Mouse (Mus musculus) midbrain, postnatal 0 days (tissue): Measurements from ENCODE around the gene Dlgap1. TPM values are rescaled to one million over a fixed set of nuclear protein-coding genes. Genes with fewer than 3 reads are reported as not detected.

Source experiments
- ATAC-seq: fragments of 200-750 bp; cut with Nextera tagmentation; 2 replicates; pipeline ENCODE4 v1.8.0; 2017; ENCODE audit warnings: moderate number of reproducible peaks, mild to moderate bottlenecking, moderate TSS enrichment, moderate library complexity; ENCODE audit not compliant: low FRiP score
- DNase-seq: peaks from one replicate; pipeline ENCODE4 v3.0.0-alpha.2; 2015; ENCODE audit warnings: low spot score
- H3K27ac ChIP-seq: fragments of 300-500 bp; sonication (generic); 2 replicates; pipeline ENCODE4 v1.5.1; 2014; ENCODE audit warnings: low read depth, mild to moderate bottlenecking, low read length, mixed read lengths
- H3K27me3 ChIP-seq: fragments of 300-500 bp; sonication (generic); 2 replicates; pipeline ENCODE4 v1.6.1; 2014; ENCODE audit warnings: low read length, control low read depth, mixed read lengths; ENCODE audit not compliant: insufficient read depth
- H3K36me3 ChIP-seq: fragments of 300-500 bp; sonication (generic); 2 replicates; pipeline ENCODE4 v1.6.1; 2014; ENCODE audit warnings: low read length, control low read depth, mixed read lengths; ENCODE audit not compliant: insufficient read depth
- H3K4me1 ChIP-seq: fragments of 300-500 bp; sonication (generic); 2 replicates; pipeline ENCODE4 v1.6.1; 2014; ENCODE audit warnings: mild to moderate bottlenecking, control low read depth, antibody characterized with exemption, low read length, mixed read lengths; ENCODE audit not compliant: insufficient read depth
- H3K4me2 ChIP-seq: fragments of 300-500 bp; sonication (generic); 2 replicates; pipeline ENCODE4 v1.6.1; 2014; ENCODE audit warnings: low read depth, mild to moderate bottlenecking, low read length, mixed read lengths; ENCODE audit not compliant: poor library complexity, severe bottlenecking
- H3K4me3 ChIP-seq: fragments of 300-500 bp; sonication (generic); 2 replicates; pipeline ENCODE4 v1.5.1; 2014; ENCODE audit warnings: low read depth, mild to moderate bottlenecking, low read length, moderate library complexity
- H3K9ac ChIP-seq: fragments of 300-500 bp; sonication (generic); replicated peaks from 2 replicates; pipeline ENCODE4 v1.6.1; 2014; ENCODE audit warnings: mild to moderate bottlenecking, low read length, moderate library complexity, mixed read lengths; ENCODE audit not compliant: poor library complexity, severe bottlenecking
- H3K9me3 ChIP-seq: fragments of 300-500 bp; sonication (generic); 2 replicates; pipeline ENCODE4 v1.6.1; 2016; ENCODE audit warnings: low read length, control low read depth
- CTCF ChIP-seq: IDR thresholded peaks from 2 replicates; pipeline ENCODE4 v1.5.1; 2016; ENCODE audit warnings: antibody characterized with exemption, mild to moderate bottlenecking
- WGBS: fragments of 180-500 bp; shearing (Covaris S2); extraction: QIAGEN DNeasy Blood & Tissue Kit; methylation state at CpG from one replicate; pipeline ENCODE4 v1.1.7; 2014; 5-methylcytosine and 5-hydroxymethylcytosine counted together
- polyA plus RNA-seq: library from polyadenylated mRNA; unstranded; fragments of >200 nt; fragmentation: Nextera tagmentation; extraction: Ambion mirVana; gene quantifications from 2 replicates; pipeline ENCODE4 v1.2.1, GENCODE M21; 2015
- total RNA-seq: library from RNA; depleted of rRNA; stranded (reverse); fragments of >200 nt; gene quantifications from 2 replicates; pipeline ENCODE4 v1.2.3, GENCODE M21; 2014

Gene Dlgap1
- total and polyA plus RNA-seq, 2 experiments from 2014 or later, result 34.9 to 84.8 TPM

DNA sequence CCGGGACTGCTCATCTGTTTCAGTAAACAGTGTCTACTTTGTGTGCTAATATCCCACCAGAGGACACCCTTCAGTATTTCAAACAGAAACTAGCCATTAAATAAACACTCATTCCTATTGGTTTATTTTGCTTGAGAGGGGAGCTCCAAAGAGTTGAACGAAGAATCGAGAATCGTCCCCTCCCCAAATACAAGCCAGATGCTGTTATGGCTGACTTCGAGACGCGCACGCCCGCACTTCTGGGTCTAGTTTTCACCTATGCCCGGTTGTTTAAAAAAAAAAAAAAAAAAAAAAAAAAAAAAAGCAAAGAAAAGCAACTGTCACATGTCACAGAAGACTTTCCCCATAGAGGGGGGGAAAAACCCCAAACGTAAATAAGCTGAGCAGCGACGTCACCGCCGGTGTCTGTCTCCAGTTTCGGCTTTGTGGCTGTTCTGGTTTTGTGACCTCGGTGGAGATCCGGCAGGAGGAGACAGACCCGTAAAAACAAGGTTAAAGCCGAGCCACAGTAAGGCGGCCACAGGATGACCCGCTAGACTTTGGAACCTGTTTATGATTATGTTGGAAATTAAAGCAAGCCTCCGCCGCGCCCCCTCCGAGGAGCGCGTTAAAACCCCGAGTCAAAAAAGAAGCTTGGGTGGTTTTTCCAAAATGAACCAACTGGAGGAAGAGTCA is 883.3 kb downstream of the Dlgap1 start:
- peaks cover 14% of the 10 kb centered on the region for H3K4me1 ChIP-seq
- DNase-seq, result peak; percentile 39

DNA sequence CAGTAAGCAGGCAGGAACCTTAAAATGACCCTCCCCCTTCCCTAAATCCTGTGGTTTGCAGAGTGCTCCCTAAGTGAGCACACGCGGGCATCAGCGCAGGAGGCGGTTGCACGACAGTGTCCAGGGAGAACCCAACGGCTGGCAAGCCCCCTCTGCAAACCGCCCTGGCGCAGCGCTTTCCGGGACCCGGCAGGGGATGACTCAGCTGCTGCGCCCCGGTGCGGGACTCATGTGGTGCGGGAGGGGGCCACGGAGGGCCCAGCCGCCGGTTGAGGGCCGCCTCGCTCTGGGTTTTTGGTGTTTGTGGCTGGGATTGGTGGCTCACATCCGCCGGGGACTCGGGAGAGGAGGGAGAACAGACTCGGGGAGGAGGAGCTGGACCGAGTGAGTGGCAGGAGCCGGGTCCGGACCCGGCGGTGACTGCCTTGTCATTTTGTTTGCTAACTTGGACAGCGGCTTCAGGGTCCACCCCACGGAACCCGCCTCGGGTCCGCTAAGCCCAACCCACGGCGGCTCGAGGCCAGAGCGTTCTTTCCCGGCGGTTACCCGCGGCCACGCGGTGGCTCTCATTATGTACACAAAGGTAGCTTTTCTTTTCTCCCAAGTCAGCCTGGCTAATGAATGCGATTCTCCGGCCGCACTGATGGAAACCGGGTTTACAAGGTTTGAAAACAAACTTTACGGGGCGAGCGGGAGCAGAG is 884.0 kb downstream of the Dlgap1 start:
- no peak for TF ChIP-seq CTCF
- WGBS, result under 1% methylated on average over 50 of the region's 51 CpGs
- Histone ChIP-seq H3K27ac (peak overlapping the region; percentile 70), H3K4me2 (peak overlapping the region; percentile 99), H3K9me3 (no peaks in the 10 kb centered on the region), H3K9ac (peak overlapping the region; percentile 48), H3K27me3 (peaks cover 21% of the 10 kb centered on the region), H3K36me3 (no peaks in the 10 kb centered on the region), H3K4me1 (peaks cover 14% of the 10 kb centered on the region), H3K4me3 (peak overlapping the region; percentile 57)
- peak; percentile 82 for DNase-seq
- peak; percentile 77 for ATAC-seq

More for the DNA sequence above, 883.3 kb downstream of the Dlgap1 start:
- Histone ChIP-seq H3K4me3 (peak overlapping the region; percentile 57), H3K4me2 (peak overlapping the region; percentile 99), H3K27ac (peak overlapping the region; percentile 70), H3K36me3 (no peaks in the 10 kb centered on the region), H3K9ac (peak overlapping the region; percentile 48; the same call in 1 of the 2 replicates), H3K27me3 (peaks cover 21% of the 10 kb centered on the region), H3K9me3 (no peaks in the 10 kb centered on the region)
- ATAC-seq, result no peak
- 1% methylated on average over 29 of the region's 29 CpGs for WGBS
- 0 out of 2 replicates have a peak, but pooled peaks have one; percentile 3 for TF ChIP-seq CTCF

DNA sequence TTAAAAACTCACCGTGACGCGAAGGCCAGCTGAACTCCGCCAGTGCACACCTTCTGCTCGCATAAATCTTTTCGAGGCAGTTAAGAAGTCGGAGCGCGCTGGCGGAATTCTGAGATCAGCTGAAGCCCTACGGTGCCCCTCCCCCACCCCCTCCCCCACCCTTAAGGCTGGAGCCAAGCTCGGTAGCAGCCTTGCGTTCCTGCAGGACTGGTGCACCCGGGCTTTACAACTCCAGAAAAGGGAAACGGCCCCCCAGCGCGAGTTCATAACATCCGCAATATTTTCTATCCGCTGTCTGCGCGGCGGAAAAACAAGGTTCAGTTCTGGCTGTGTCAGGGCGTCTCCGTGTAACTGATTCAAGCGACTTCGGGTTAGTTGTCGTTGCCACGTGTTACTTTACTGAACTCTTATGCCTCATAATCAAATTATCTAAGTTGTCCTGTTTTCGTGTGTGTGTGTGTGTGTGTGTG is 884.6 kb downstream of the Dlgap1 start, which contains the start of gene Tgif1:
Gene Tgif1 (minus strand): TSS at position 111 of the 470 bp plus-strand sequence.
- peak within 1 kb of the TSS; percentile 70 for H3K27ac ChIP-seq
- no peaks in the 10 kb centered on the region for H3K9me3 ChIP-seq
- peak within 1 kb of the TSS; percentile 99 for H3K4me2 ChIP-seq
- DNase-seq, result peak; percentile 47
- WGBS, result 2% methylated on average over 29 of the region's 29 CpGs
- H3K4me3 ChIP-seq, result peak within 1 kb of the TSS; percentile 57
- H3K27me3 ChIP-seq, result peaks cover 21% of the 10 kb centered on the region
- peak within 1 kb of the TSS; percentile 48 for H3K9ac ChIP-seq
- no peak for ATAC-seq
- H3K36me3 ChIP-seq, result no peaks in the 10 kb centered on the region
- H3K4me1 ChIP-seq, result peaks cover 14% of the 10 kb centered on the region
- no peak for TF ChIP-seq CTCF

DNA sequence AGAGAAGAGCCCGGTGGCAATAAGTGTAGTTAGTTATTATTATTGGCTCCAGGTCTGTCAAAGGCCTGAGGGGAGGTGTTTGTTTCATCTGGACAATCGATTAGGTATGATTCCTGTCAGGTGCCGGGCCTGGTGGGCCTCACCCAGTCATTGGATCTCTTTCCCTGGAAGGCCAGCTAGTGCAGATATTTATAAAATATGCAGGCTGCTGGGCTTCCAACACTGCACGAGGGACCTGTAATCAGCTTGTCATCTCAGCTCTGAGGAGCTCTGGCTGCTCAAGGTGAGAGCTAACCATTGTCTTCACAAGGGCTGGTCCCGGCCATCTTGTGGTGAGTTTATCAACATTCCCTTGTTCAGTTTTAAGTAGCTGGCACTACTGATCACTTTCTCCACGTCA is 885.1 kb downstream of the Dlgap1 start:
- Histone ChIP-seq H3K27me3 (peaks cover 17% of the 10 kb centered on the region), H3K4me3 (no peak overlapping the region), H3K27ac (no peak overlapping the region), H3K9me3 (no peaks in the 10 kb centered on the region), H3K4me2 (peak overlapping the region; percentile 99; the same call in 1 of the 2 replicates), H3K36me3 (no peaks in the 10 kb centered on the region), H3K4me1 (peaks cover 14% of the 10 kb centered on the region), H3K9ac (no peak overlapping the region)
- DNase-seq (no peak), ATAC-seq (no peak)
- no peak for TF ChIP-seq CTCF
- WGBS, result 33% methylated on average over 6 of the region's 6 CpGs

DNA sequence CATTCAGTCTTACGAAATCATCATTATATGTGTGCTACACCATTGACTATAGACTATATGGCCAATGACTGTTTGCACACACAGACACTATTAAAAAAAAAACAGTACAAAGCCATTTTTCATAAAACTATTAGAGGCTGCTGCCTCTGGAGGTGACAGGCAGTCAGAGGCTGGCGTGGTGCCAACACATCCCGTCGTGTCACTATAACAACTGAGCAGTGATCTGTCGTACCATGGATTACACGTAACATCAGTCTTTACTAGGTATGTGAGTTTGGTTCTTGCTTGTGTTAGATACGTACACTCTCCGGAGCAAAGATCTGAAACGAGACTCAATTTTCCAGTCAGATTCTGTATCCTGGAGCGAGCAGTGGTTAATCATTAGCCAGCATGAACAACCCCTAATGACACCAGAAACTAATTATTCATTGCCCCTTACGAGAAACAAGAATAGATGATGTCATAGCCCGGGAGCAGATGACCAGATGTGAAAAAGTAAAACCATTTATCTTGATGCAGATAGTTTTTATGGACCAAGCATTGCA is 888.1 kb downstream of the Dlgap1 start:
- no peak overlapping the region for H3K4me2 ChIP-seq
- WGBS, result 67% methylated on average over 12 of the region's 12 CpGs

More for the DNA sequence above, 888.1 kb downstream of the Dlgap1 start:
- no peak for TF ChIP-seq CTCF
- no peak for ATAC-seq
- Histone ChIP-seq H3K9ac (no peak overlapping the region), H3K9me3 (no peaks in the 10 kb centered on the region), H3K27ac (no peak overlapping the region), H3K4me1 (0 out of 2 replicates have a peak, but pooled peaks cover 5% of the 10 kb centered on the region), H3K4me3 (no peak overlapping the region), H3K36me3 (no peaks in the 10 kb centered on the region), H3K27me3 (0 out of 2 replicates have a peak, but pooled peaks cover 3% of the 10 kb centered on the region)
- peak; percentile 63 for DNase-seq
